Mouse (Mus musculus) olfactory bulb, adult 2 months (tissue): ENCODE measurements around the gene Tmem159. TPM values are rescaled to one million over a fixed set of nuclear protein-coding genes. Genes with fewer than 3 reads are reported as not detected.

Experiments
- H3K27ac ChIP-seq: fragments of 200-500 bp; 2 replicates; pipeline ENCODE4 v1.5.1; 2012; ENCODE audit warnings: low read depth, low read length; ENCODE audit not compliant: insufficient read depth
- H3K4me1 ChIP-seq: fragments of 200-500 bp; 2 replicates; pipeline ENCODE4 v1.6.1; 2012; ENCODE audit warnings: low read length; ENCODE audit not compliant: control insufficient read depth, insufficient read depth
- H3K4me3 ChIP-seq: fragments of 200-500 bp; 2 replicates; pipeline ENCODE4 v1.5.1; 2012; ENCODE audit warnings: mild to moderate bottlenecking, low read depth, low read length, moderate library complexity; ENCODE audit not compliant: insufficient read depth
- CTCF ChIP-seq: fragments of 200-500 bp; IDR thresholded peaks from 2 replicates; pipeline ENCODE4 v1.5.1; 2012; ENCODE audit warnings: low read depth, mild to moderate bottlenecking, low read length, moderate library complexity; ENCODE audit not compliant: insufficient read depth
- POLR2A ChIP-seq: fragments of 200-500 bp; IDR thresholded peaks from 2 replicates; pipeline ENCODE4 v1.6.1; 2012; ENCODE audit warnings: mild to moderate bottlenecking, low read depth, low read length, moderate library complexity; ENCODE audit not compliant: insufficient read depth
- WGBS: fragments of 180-500 bp; shearing (Covaris S2); methylation state at CpG from one replicate; pipeline ENCODE4 v1.1.7; 2018; 5-methylcytosine and 5-hydroxymethylcytosine counted together
- polyA plus RNA-seq: library from polyadenylated mRNA; stranded (reverse); fragments of >200 nt; gene quantifications from 2 replicates; pipeline ENCODE4 v1.2.4, GENCODE M21; 2012; ENCODE audit warnings: low replicate concordance; ENCODE audit not compliant: missing spikeins, insufficient read depth, insufficient read length

Gene Tmem159
- polyA plus RNA-seq, 1 experiment = not detected

DNA sequence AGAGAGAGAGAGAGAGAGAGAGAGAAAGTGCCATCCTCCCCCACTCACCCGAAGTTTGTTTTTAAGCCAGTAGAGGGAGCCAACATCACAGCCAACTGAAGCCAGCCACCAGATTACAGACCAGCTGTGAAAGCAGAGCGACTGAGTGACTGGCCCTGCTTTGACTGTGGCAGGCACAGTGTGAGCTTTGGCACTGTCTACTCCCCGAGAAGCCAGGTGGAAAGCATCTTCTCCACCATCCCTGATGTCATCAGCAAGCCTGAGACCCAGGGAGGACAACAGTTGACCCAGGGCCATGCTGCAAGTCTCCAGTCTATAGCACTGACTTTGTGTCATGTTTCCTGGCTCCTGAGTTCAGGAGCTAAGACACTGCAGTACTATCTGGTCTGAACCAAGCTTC is 22.7 kb downstream of the Tmem159 start:
- Histone ChIP-seq H3K4me3 (no peak overlapping the region), H3K27ac (no peak overlapping the region), H3K4me1 (no peaks in the 10 kb centered on the region)
- TF ChIP-seq POLR2A = no peak
- 0 out of 2 replicates have a peak, but pooled peaks have one; percentile 39 for TF ChIP-seq CTCF
- WGBS = 1% methylated on average over 3 of the region's 3 CpGs

DNA sequence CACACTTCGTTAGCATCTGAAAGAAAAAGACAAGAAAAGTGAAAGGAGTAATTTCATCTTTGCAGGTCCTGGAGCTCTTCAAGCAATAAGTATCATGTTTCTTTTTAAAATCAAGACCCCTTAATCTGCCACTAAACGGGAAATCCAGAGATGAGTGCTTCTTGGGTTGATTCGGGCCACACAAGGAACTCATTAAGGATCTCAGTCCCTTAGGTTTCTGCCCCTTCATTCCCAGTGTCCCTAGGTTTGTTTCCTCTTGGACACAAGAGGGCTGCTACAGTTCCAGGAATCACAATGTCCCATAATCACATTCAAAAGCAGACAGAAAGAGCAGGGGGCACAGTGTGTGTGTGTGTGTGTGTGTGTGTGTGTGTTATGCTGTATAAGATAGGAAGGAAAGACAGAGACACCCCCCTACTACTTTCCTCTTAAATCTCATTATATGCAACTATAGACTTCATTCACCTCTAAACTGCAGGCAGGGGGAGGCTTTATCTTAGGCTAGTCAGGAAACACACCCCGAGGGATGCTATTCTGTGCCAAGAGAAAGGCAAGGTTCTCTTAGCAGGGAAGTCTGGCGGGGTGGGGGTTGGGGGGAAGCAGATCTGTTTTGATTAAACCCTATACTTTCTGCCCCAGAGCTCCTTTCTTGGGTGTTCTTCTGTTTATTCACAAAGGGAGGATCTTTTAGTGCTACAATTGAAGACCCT is 25.0 kb downstream of the Tmem159 start:
- H3K4me1 ChIP-seq = no peaks in the 10 kb centered on the region

DNA sequence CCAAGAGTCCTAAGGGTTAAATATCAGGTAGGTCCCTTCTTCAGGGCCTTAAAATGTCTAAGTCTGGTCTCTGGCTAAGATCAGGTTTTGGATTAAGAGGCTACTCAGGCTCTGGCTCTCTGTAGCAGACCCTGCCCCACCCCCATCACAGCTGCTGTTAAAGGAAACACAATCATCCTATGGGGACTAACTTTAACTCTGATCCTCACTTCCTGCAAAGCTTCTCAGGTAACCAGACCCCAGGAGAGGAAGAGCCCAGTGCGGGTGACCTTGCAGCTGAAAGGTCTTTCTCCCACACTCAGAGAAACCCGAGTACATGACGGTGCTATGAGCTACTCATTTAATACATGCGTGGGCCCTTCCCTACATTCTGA is 25.5 kb downstream of the Tmem159 start:
- Histone ChIP-seq H3K27ac (no peak overlapping the region), H3K4me1 (no peaks in the 10 kb centered on the region), H3K4me3 (no peak overlapping the region)
- no peak for TF ChIP-seq POLR2A
- TF ChIP-seq CTCF = no peak
- 79% methylated on average over 4 of the region's 4 CpGs for WGBS

More for the DNA sequence above, 25.0 kb downstream of the Tmem159 start:
- Histone ChIP-seq H3K4me3 (no peak overlapping the region), H3K27ac (no peak overlapping the region)
- TF ChIP-seq POLR2A = no peak
- no peak for TF ChIP-seq CTCF
- 62% methylated on average over 5 of the region's 5 CpGs for WGBS

DNA sequence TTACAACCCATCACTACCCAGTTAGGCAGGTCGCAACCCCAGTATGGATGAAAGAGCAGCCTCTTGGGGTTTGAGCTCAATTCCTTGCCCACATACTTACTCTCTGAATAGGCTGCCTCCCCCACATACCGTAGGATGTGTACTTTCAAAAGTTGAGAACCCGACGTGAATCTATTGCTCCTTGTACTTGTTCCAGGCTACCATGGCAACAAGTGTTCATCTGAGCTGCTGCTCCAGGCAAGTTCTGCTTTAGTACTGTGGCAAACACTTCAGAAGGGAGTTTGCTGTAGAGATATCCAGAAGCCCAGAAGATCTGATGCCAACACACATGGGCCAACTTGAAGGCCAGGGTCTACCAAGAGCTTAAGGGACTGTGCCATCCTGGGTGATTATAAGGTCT is 26.8 kb downstream of the Tmem159 start:
- H3K4me1 ChIP-seq = no peaks in the 10 kb centered on the region
- 34% methylated on average over 4 of the region's 4 CpGs for WGBS
- TF ChIP-seq POLR2A (no peak), CTCF (no peak)
- H3K4me3 ChIP-seq = no peak overlapping the region
- no peak overlapping the region for H3K27ac ChIP-seq

DNA sequence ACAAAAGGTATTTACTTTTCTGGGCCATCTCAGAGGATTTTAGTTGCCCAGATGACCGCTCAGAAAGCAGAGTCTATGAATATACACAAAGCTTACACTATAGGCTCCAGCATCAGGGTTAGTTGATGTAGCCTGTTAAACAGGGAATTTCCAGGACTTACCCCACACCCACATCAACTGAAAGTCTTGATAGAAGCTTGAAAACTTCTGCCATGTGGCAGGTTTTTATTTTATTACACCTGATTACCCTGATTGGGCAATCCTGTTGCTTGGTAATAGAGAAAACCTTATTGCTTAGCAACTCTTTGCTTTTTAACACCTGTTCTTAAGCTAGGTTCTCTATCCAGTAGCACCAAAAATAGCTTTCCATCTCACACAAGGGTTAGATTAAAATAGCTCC is 40.6 kb downstream of the Tmem159 start:
- Histone ChIP-seq H3K4me1 (no peaks in the 10 kb centered on the region), H3K4me3 (no peak overlapping the region), H3K27ac (no peak overlapping the region)
- WGBS = 83% methylated on average over 1 of the region's 1 CpGs
- TF ChIP-seq CTCF (no peak), POLR2A (no peak)

DNA sequence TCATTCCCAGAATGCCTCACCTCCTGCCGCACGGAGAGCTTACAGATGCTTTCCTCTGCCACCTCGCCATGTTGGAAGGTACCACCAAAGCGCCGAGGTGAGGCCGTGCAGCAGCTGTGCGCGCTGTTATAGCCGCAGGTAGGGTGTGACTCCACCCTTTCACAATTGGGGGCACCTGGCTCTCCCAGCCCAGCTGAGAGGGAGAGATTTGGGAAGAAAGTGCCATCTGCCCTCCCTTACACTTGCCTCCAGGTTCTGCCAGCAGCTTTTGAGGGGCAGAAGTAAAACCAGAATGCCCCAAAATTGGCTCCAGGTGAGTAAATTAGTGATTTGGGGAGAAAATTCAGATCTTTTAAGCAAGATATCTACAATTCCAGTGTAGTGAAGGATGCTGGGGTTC is 43.0 kb downstream of the Tmem159 start, which contains the start of gene Zp2:
TSS of gene Zp2 (minus strand) at position 101 of the 400 bp plus-strand sequence.
- WGBS = 78% methylated on average over 9 of the region's 9 CpGs
- Histone ChIP-seq H3K27ac (no peak within 1 kb of the TSS), H3K4me3 (no peak within 1 kb of the TSS), H3K4me1 (no peaks in the 10 kb centered on the region)
- TF ChIP-seq CTCF (no peak), POLR2A (no peak)

DNA sequence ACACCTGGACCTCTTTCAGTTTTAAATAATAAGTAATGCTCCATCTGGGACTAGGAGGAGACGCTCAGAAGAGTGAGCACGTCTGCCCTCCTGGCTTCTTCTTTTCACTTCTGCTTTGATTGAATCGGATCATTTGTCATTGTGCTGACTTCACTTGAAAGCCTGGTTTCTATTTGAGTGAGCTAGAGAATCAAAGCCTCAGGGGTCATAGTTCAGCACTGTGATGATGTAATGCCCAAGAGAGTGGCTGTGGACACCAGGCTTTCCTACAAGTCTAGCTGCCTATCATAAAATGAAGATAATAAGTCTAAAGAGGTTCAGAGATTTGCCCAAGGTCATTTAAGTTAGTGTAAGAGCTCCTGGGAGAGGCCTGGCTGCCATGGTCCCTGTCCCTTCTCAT is 48.1 kb downstream of the Tmem159 start:
- Histone ChIP-seq H3K4me3 (no peak overlapping the region), H3K27ac (no peak overlapping the region), H3K4me1 (no peaks in the 10 kb centered on the region)
- 44% methylated on average over 3 of the region's 3 CpGs for WGBS
- no peak for TF ChIP-seq POLR2A
- TF ChIP-seq CTCF = no peak

DNA sequence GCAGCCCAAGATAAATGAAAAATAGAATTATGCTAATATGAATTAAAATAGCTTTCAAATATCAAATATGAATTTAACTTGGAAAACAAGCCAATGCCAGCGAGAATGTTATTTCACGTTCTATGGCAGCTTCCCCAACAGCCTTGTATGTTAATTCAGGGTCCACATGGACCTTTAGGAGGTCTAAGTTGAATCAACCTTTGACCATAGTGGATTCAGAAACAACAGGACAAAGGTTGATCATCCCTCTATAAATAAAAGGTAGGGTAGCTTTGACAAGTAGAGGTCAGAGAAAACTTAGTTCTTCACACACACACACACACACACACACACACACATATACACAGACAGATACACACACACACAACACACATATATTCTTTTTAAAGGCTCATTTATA is 48.7 kb downstream of the Tmem159 start:
- H3K4me1 ChIP-seq = no peaks in the 10 kb centered on the region
- TF ChIP-seq POLR2A (no peak), CTCF (no peak)
- H3K4me3 ChIP-seq = no peak overlapping the region
- no peak overlapping the region for H3K27ac ChIP-seq
- 87% methylated on average over 2 of the region's 2 CpGs for WGBS

DNA sequence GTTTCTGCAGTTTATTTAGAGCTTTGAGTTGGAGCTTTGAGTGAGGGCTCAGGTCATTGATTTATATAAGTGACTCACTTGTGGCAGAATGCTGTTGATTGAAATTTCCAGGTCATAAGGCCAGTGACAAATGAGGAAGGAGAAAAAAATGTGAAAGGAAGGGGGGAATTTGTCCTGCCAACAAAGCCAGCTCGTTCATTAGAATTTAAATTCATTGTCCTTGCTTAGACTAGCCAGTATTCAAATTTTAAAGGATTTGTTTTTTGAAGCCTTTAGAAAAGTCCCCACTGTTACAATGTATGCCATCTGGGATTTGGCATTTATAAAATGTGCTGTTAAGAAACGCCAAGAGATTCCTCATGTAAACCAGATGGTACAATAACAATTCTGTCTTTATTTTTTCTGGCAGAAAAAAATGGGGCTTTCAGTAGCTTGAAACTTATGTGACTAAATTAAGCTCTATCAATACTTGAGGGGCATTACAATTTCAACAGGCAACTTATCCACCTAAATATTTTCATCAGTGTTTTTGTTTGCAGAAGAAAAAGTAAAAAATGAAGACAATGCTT is 54.8 kb downstream of the Tmem159 start:
- 39% methylated on average over 2 of the region's 2 CpGs for WGBS
- no peak overlapping the region for H3K4me3 ChIP-seq
- no peaks in the 10 kb centered on the region for H3K4me1 ChIP-seq
- no peak overlapping the region for H3K27ac ChIP-seq
- no peak for TF ChIP-seq POLR2A
- no peak for TF ChIP-seq CTCF
